Mouse (Mus musculus) gonadal fat pad, adult 2 months (tissue): ENCODE results near the gene Dnaja1. TPM values are rescaled to one million over a fixed set of nuclear protein-coding genes. Genes with fewer than 3 reads are reported as not detected.
A peak's percentile ranks its signal among the peaks of the same experiment; 100 is the strongest.

ENCODE experiments used
- DNase-seq: peaks from one replicate; pipeline ENCODE4 v3.0.0-alpha.2; 2012; ENCODE audit warnings: low read depth
- polyA plus RNA-seq: library from polyadenylated mRNA; depleted of rRNA; stranded (reverse); fragments of >200 nt; gene quantifications from 2 replicates; pipeline ENCODE4 v1.2.3, GENCODE M21; 2012; rRNA removed

Dnaja1 gene
- polyA plus RNA-seq = 12.9 and 17.8 TPM in 2 replicates

- DNase-seq = no peak
Measured at GRCm38 (mm10) chr4:40722011-40722666, at the start of gene Dnaja1. Gene Dnaja1, plus strand, starts transcription at chr4:40722150.

DNA sequence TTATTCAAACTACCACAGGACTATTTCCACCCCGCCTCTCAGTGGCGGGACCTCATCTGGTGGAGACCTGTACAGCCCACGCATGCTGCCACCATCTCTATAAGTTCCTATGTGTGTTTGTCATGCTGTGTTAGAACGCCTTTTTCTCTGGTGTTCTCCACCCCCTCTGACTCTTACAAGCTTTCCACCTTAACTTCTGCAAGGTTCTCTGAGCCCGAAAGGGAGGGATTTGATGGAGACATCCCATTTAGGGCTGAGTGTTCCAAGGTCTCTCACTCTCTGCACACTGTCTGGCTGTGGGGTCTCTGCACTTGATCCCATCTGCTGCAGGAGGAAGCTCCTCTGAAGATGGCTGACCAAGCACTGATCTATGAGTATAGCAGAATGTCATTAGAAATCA, 48.4 kb upstream of the Dnaja1 start:
- DNase-seq = no peak

- no peak for DNase-seq
Measured at GRCm38 (mm10) chr4:40676338-40676737, 45.6 kb upstream of the Dnaja1 start.

DNA sequence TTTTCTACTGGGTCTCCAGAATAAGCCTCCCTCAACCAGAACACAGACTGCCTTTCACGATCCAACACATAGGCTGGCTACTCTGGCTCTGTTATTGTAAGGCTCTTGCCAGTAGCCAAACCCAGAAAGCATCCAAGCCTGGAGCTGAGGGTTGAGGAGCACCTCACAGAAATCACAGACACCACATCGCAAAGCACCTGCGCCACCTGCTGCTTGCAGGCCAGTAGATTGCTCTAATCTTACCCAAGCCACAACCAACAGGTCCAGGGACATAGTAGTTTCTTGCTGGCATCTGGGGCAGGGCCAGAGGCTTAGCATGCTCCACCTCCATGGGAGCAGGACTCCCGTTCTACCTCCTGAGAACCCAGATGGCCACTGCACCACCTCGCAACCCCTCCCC, 44.8 kb upstream of the Dnaja1 start:
- DNase-seq = no peak

DNA sequence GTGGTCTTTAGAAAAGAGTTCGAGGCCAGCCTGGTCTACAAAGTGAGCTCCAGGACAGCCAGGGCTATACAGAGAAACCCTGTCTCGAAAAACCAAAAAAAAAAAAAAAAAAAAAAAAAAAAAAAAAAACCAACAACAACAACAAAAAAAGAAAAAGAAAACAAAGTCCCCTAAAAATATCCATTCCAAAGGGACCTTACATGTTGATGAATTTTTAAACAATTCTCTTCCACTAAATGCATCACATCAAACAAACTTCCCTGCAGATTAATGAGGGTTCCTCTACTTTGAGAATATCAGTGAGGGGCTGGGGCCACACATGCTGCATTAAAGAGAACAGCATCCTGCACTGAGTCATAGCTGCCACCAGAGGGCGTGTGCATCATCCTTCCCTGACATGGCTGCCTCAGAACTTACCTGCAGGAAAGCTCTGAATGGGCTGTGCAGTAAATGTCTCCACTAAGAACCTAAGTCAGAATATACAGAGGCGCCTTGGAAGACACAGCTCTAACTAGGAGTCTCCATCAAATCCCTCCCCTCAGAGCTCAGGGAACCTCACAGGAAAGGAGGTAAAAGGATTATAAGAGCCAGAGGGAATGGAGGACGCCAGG, 41.6 kb upstream of the Dnaja1 start:
- no peak for DNase-seq

- no peak for DNase-seq
Measured at GRCm38 (mm10) chr4:40681908-40682307, 40.0 kb upstream of the Dnaja1 start.

- DNase-seq = no peak
Measured at GRCm38 (mm10) chr4:40682359-40682758, 39.6 kb upstream of the Dnaja1 start.

GRCm38 (mm10) chr4:40683306-40683705, 38.6 kb upstream of the Dnaja1 start:
- DNase-seq = no peak

DNA sequence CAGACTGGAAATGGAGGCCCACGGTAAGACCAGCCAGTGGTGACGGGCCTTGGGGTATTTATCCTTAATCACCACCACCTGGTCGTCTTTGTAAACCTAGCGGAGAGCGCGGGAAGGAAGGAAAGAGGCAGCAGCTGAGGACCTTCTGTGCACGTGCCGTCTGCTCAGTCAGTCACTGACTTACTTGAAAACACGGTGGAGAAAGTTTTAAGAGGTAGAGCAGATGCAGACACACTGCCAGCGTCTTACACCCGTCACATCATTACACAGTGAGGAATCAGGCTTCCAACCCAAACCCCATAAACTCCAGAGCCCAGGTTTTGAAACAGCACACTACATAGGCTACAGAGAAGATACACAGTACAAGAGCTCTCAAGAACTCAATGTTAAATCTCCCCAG, 30.9 kb upstream of the Dnaja1 start:
- no peak for DNase-seq

GRCm38 (mm10) chr4:40697059-40697458, 24.9 kb upstream of the Dnaja1 start:
- no peak for DNase-seq

GRCm38 (mm10) chr4:40700216-40700615, 21.7 kb upstream of the Dnaja1 start:
- DNase-seq = peak; percentile 41

DNA sequence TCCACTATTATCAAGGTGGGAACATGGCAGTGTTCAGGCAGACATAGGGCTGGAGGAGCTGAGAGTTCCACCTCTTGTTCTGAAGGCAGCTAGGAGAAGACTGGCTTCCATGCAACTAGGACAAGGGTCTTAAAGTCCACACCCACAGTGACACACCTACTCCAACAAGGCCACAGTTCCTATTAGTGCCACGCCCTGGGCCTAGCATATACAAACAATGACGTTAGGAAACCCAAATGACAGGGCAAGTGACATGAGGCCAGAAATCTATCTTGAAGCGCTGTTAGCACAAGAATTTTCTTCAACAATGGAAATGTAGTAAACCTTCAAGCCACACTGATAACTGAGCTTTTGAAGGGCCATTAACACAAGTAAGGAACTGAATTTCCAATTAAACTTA, 20.2 kb upstream of the Dnaja1 start:
- DNase-seq = no peak

DNA sequence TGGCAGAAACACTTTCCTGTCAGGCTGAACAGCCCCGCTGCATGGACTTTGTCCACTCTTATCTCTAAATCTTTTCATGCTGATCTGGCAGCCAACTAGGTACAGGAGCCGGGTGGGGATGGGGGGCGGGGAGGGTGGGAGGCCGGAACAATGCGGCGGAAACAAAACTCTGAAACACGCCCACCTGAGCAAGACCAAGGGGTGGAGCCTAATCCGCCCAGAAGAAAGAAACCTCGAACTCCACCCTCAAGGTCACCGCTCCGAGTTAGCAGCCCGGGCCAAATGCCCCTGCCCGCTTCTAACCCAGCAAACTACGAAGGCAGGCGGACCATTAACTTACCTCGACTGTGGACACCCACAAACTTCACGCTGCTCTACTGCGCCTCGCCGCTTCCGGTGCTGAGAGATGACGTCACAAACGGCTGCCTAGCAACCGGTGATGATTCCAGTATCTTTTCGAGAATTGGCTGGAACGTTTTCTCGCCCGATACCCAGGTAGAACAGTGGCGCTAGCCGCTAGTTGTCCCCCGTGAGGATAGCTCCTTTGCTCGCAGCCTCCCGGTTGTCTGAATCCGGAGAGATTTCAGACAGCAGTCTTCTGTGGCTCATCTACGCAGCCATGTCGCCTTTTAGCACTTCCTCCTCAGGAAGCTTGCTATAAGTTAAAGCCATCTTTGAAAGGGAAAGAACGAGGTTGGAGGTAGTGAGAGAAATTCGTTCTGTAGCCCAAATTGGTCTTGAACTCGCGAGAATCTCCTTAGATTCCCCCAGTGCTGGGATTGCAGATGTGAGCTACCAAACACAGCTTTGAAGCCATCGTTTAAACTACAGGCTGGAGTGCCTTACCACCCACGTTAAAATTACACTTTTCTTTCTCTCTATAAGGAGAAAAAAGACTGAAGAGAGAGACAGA, 18.9 kb upstream of the Dnaja1 start, which contains the start of gene Aptx:
Gene Aptx, minus strand, starts transcription at position 398 of the 913 bp plus-strand sequence.
- no peak for DNase-seq

GRCm38 (mm10) chr4:40703710-40704275, 18.2 kb upstream of the Dnaja1 start:
- no peak for DNase-seq

DNA sequence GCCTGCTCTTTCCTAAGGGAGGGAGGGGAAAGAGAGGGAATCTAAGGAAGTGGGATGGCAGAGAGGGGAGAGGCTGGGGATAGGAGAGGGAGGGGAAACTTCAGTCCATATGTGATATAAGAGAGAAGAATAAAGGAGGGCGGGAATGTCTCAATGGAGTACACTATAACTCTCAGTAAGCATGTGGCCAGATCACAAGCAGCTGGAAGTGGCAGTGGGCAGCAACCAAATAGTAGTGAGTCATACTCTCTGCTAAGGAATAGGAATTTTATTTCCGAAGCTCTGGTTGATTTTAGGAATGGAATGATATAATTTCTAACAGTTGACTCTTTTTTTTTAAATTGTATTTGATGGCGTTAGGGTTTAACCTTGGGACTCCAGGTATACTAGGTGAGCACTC, 4.8 kb upstream of the Dnaja1 start:
- DNase-seq = no peak

- no peak for DNase-seq
Measured at GRCm38 (mm10) chr4:40720910-40721309, 1.0 kb upstream of the Dnaja1 start.

DNA sequence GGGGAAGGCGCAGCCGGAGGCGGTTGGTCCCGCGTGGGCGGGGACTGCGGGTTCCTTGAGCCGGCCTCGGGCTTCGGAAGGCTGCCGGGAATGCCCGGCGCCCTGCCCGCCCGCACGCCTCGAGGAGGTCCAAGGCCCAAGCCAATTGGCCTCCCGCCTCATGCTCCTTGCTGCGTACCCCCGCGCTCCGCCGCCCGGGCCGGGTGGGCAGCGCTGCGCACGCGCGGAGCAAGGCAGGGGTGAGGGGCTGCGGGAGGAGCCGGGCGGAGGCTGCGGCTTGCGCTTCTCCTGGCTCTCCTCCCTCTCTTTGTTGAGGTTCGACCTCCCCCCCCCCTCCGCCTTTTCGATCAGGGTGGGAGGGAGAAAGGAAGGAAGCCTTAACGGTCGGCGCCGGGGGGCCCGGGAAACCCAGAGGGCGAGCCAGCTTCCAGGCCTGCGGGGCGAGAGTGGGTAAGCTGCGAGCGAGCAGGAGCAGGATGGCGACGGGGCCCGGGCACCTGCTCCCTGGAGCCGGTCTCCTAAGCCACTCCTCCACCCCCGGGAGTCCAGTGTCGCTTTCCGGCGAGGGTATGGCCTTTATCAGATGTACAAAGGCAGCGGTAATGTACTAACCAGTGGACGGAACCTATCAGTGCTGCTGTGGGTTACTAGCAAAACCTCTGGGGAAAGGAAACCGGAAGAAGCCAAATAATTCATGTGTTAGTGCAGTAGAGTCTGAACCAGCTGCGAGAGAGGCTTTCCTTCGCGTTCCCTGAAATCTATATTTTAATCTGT, 924 bp downstream of the Dnaja1 start:
- no peak for DNase-seq

DNA sequence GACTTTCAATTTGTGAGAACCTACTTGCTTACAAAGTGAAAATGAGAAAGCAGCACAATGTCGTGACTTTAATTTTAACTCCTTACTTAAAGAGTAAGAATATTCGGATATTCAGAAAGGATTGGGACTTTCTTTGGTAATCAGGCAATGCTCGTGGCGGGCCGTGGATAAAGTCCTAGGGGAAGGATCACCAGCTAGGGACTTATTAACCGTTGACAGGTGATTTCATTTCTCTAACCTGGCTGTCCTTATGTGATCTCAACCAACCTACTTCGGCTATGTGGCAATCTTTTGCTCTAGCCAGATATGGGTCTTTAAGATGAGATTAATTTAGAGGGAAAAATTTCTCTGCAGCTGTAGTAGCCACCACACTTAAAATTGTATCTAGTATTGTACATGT, 3.2 kb downstream of the Dnaja1 start:
- DNase-seq = no peak

- peak; percentile 90 for DNase-seq
Measured at GRCm38 (mm10) chr4:40725554-40725953, 3.6 kb downstream of the Dnaja1 start.

GRCm38 (mm10) chr4:40727247-40727646, 5.3 kb downstream of the Dnaja1 start:
- no peak for DNase-seq

DNA sequence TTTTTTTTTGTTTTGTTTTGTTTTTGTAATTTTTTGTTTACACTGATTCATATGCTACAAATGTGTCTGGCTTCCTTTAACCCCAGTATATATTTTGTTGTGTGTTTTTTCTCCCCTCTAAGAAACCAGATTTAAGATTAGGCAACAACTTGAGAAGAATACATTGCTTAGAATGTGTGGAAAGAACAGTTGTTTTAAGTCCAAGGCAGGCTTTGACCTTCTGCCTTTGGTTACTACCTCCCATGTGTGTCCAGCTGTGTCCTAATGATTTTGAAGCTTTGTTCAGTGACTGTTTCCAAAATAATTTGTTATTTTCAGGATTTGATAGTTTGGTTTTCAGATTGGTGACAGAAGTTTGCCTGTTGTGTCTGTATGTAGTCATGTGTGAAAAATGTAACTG, 9.3 kb downstream of the Dnaja1 start:
- DNase-seq = no peak
